Mouse (Mus musculus) kidney, adult 18-20 months (tissue): ENCODE measurements around the gene Abcd1.
"Not testable (repeated sequence)": the region's sequence is repeated elsewhere in the genome, so short reads cannot be mapped to it uniquely, and the experiment has no call there.

Experiments
- DNase-seq: peaks from one replicate; pipeline ENCODE4 v3.0.0; 2021

Gene Abcd1

GRCm38 (mm10) chrX:73716109-73716661, at the start of gene Abcd1, which contains the start of gene Bcap31:
Gene Abcd1 (plus strand): TSS chrX:73716597.
Gene Bcap31 (minus strand): TSS chrX:73716175.
- peak; percentile 95 for DNase-seq

DNA sequence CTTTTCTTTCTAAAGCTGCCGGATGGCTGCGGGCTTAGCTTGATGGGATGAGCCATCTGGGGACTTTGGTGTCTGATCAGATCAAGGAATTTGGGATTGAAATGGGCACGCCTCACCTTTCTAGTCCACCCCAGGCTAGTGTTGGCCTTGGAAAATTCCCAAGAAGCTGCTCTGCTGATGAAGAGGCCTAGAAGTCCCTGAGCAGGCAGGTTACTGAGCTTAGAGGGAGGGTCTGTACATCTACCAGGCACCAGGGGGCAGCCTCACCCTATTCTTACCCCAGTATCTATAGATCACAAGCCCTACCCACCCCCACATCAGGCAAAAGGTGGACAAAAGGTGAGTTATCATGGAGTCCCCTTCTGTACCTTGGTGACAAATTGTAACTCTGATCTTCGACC, 44.4 kb upstream of the Abcd1 start:
- peak; percentile 65 for DNase-seq

- DNase-seq: peak; percentile 78
Observed at GRCm38 (mm10) chrX:73672879-73673618, 43.3 kb upstream of the Abcd1 start, which contains the start of gene Slc6a8. Gene Slc6a8 (plus strand): TSS chrX:73673150.

GRCm38 (mm10) chrX:73673619-73673967, 42.8 kb upstream of the Abcd1 start:
- DNase-seq: no peak

DNA sequence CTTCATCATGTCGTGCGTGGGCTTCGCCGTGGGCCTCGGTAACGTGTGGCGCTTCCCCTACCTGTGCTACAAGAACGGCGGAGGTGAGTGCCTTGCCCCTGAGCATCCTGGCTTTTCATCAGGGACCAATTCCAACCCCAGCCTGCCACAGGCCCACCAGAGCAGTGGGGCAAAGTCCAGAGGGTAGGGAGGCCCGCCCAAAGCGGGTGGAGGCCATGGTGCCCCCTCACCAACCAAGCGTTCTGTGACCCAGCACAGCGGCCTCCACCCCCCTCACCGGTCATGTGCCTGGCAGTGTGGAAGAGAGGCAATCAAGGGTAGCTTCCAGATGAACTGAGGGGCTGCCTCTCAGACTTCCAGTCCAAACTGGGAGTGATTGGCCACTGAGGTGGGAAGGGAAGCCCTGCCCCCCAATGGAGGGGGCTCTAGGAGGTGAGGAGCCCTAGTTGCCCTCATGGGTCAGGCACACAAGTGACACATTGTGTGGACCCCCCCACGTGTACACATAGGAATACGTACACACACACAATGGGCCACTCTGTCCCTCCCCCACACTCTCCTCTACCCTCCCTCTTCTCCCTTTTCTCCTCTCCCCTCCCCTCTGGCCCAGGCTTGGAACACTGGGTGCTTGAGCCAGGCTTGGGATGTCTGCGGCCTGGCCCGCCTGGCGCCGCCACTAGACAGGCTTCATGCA, 42.3 kb upstream of the Abcd1 start:
- DNase-seq: peak; percentile 63

GRCm38 (mm10) chrX:73675231-73675630, 41.2 kb upstream of the Abcd1 start:
- DNase-seq: no peak

GRCm38 (mm10) chrX:73676668-73677067, 39.7 kb upstream of the Abcd1 start:
- DNase-seq: no peak

- no peak for DNase-seq
Observed at GRCm38 (mm10) chrX:73684156-73684555, 32.2 kb upstream of the Abcd1 start.

- no peak for DNase-seq
Observed at GRCm38 (mm10) chrX:73684978-73685377, 31.4 kb upstream of the Abcd1 start.

GRCm38 (mm10) chrX:73685629-73686028, 30.8 kb upstream of the Abcd1 start:
- peak; percentile 66 for DNase-seq

- peak; percentile 61 for DNase-seq
Observed at GRCm38 (mm10) chrX:73690917-73691629, 25.3 kb upstream of the Abcd1 start.

- DNase-seq: no peak
Observed at GRCm38 (mm10) chrX:73700472-73700871, 15.9 kb upstream of the Abcd1 start.

- DNase-seq: peak; percentile 47
Observed at GRCm38 (mm10) chrX:73715476-73716108, 805 bp upstream of the Abcd1 start.

GRCm38 (mm10) chrX:73716709-73717545, 530 bp downstream of the Abcd1 start:
- peak; percentile 13 for DNase-seq

GRCm38 (mm10) chrX:73717667-73718066, 1.3 kb downstream of the Abcd1 start:
- DNase-seq: peak; percentile 8

- peak; percentile 12 for DNase-seq
Observed at GRCm38 (mm10) chrX:73718271-73718670, 1.9 kb downstream of the Abcd1 start.

GRCm38 (mm10) chrX:73718686-73719362, 2.4 kb downstream of the Abcd1 start:
- DNase-seq: peak; percentile 54

DNA sequence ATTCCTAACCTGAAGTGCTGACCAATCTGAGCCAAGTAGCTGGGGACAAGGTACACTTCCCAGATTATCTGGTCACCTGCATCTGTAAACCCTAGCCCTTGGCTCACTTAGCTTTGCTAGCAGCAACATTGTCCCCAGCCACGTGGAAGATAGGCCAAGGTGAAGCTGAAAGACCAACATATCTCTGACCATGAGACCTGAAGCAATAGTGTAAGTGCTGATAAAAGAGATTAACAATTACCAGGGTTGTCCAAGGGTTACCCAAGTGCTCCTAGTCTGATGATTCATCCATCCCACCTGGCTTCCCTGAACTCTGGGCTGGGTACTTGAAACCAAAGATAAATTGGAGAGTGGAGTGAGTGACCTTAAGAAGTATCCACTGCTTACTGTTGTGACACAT, 14.5 kb downstream of the Abcd1 start:
- DNase-seq: no peak

DNA sequence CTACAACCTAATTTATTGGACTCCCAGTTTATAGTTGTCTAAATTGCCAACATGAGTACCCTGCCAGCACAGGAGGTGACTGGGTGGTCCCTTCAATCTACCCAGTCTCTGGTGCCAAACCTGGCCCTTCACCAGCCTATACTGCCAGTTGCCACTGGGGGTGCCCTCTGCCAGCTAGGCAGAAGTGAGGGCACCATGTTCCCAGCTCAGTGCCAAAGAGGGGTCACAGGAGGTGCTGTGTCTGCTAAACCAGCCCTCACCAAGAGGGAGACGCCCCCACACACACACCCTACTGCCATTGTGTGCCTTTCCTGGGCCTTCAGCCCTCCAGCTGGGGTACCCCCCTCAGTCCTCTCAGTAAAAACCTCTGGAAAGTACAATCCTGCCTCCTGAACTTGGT, 21.8 kb downstream of the Abcd1 start:
- DNase-seq: no peak

DNA sequence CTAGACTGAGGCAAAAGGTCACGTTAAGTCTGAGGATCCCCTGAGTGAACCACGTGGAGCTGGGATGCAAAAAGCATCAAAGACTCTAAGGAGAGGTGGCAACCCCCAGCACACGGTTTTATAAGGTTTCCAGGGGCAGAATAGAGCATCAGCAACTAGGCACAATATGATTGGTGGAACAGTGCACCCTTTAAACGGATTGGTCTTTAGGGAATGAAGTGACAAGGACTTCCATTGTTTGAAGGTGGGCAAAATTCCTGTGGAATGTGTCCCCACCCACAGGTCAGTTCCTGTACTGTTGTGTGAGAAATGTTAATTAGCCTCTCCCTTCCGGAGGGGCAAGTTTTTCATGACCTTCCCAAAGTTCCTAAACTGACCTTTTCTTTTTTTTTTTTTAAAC, 22.8 kb downstream of the Abcd1 start:
- DNase-seq: no peak

DNA sequence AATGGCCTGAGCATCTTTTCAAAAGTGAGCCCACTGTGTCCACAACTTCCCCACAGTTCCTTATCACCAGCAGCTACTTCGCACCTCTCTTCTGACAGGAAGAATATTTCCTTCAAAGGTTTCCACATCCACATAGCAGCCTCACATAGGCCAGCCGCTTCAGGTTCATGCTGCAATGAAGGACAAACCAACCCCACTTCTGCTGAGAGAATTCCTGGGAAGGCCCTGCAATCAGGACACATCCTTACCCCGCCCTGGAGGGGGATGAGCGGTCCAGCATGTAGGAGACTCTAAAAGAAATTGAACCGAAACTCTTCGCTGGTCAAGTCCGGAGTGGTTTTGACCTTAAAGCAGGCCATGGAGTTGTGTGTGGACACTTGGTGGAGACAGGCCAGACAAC, 23.4 kb downstream of the Abcd1 start:
- not testable (repeated sequence) for DNase-seq
